Mouse (Mus musculus): Measurements from ENCODE around the gene Rpl27.

GRCm38 (mm10) chr11:101452093-101452774 lies 10.1 kb downstream of the Rpl27 start:
- TF ChIP-seq CTCF (IDR thresholded peaks at IDR 0.05; ENCODE audit: low read depth, low read length), result no peak
- TF ChIP-seq POLR2A (IDR thresholded peaks at IDR 0.05; ENCODE audit: extremely low read depth, insufficient read depth, low read length), result no peak
